Mouse (Mus musculus): ENCODE results near the gene Utp3. TPM values are rescaled to one million over a fixed set of nuclear protein-coding genes. Genes with fewer than 3 reads are reported as not detected.

Gene Utp3
- polyA plus RNA-seq, 1 experiment, result 25.1 TPM

GRCm38 (mm10) chr5:88566034-88566841 lies 12.0 kb downstream of the Utp3 start:
- Histone ChIP-seq H3K4me1 (ENCODE audit: control insufficient read depth, insufficient read depth, low read length) (no peaks in the 10 kb centered on the region; the same call in 1 of the 2 replicates), H3K27ac (ENCODE audit: insufficient read depth, low read length) (no peak overlapping the region)
- no peak for TF ChIP-seq POLR2A (IDR thresholded peaks at IDR 0.05; ENCODE audit: extremely low read depth, insufficient read depth, low read length)
- no peak for TF ChIP-seq CTCF (IDR thresholded peaks at IDR 0.05; ENCODE audit: extremely low read depth, insufficient read depth, low read length)

GRCm38 (mm10) chr5:88569541-88569940 lies 15.3 kb downstream of the Utp3 start:
- H3K27ac ChIP-seq (ENCODE audit: insufficient read depth, low read length), result no peak overlapping the region
- H3K4me3 ChIP-seq (ENCODE audit: insufficient read depth, low read length), result no peak overlapping the region
- H3K4me1 ChIP-seq (ENCODE audit: control insufficient read depth, insufficient read depth, low read length), result no peaks in the 10 kb centered on the region; the same call in 1 of the 2 replicates
- TF ChIP-seq POLR2A (IDR thresholded peaks at IDR 0.05; ENCODE audit: extremely low read depth, insufficient read depth, low read length), result no peak
- TF ChIP-seq CTCF (IDR thresholded peaks at IDR 0.05; ENCODE audit: extremely low read depth, insufficient read depth, low read length), result no peak

More at GRCm38 (mm10) chr5:88566034-88566841, 12.0 kb downstream of the Utp3 start:
- peak overlapping the region; percentile 50 for H3K4me3 ChIP-seq (ENCODE audit: insufficient read depth, low read length)

GRCm38 (mm10) chr5:88574829-88575228 lies 20.6 kb downstream of the Utp3 start:
- TF ChIP-seq POLR2A (IDR thresholded peaks at IDR 0.05; ENCODE audit: extremely low read depth, insufficient read depth, low read length) (no peak), CTCF (IDR thresholded peaks at IDR 0.05; ENCODE audit: extremely low read depth, insufficient read depth, low read length) (no peak)
- Histone ChIP-seq H3K4me1 (ENCODE audit: control insufficient read depth, insufficient read depth, low read length) (no peaks in the 10 kb centered on the region; the same call in 1 of the 2 replicates), H3K27ac (ENCODE audit: insufficient read depth, low read length) (no peak overlapping the region), H3K4me3 (ENCODE audit: insufficient read depth, low read length) (no peak overlapping the region)

GRCm38 (mm10) chr5:88575506-88576338 lies 21.5 kb downstream of the Utp3 start:
- no peak overlapping the region for H3K27ac ChIP-seq (ENCODE audit: insufficient read depth, low read length)
- H3K4me1 ChIP-seq (ENCODE audit: control insufficient read depth, insufficient read depth, low read length), result no peaks in the 10 kb centered on the region; the same call in 1 of the 2 replicates
- H3K4me3 ChIP-seq (ENCODE audit: insufficient read depth, low read length), result no peak overlapping the region
- TF ChIP-seq CTCF (IDR thresholded peaks at IDR 0.05; ENCODE audit: extremely low read depth, insufficient read depth, low read length) (no peak), POLR2A (IDR thresholded peaks at IDR 0.05; ENCODE audit: extremely low read depth, insufficient read depth, low read length) (no peak)

DNA sequence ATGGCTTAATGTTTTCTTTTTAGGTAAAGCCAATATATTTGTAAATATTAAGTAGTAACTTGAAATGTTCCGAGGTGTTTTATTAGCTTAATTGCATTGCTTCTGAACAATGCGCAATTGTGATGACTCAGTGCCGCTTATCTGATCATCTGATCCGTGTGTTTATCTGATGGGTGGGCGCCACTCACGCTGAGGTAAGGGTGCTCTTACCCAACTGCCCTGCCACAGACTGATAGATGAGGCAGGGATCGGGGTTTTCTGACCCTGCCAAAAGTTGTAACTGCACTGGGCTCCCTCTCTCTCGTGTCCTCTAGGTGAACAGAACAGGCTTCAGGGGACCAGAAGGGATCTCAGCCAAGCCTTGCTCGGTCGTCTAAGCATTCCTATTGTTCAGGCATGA lies 26.4 kb downstream of the Utp3 start:
- no peak for TF ChIP-seq CTCF (IDR thresholded peaks at IDR 0.05; ENCODE audit: extremely low read depth, insufficient read depth, low read length)
- no peak for TF ChIP-seq POLR2A (IDR thresholded peaks at IDR 0.05; ENCODE audit: extremely low read depth, insufficient read depth, low read length)
- no peaks in the 10 kb centered on the region; the same call in 1 of the 2 replicates for H3K4me1 ChIP-seq (ENCODE audit: control insufficient read depth, insufficient read depth, low read length)
- no peak overlapping the region for H3K4me3 ChIP-seq (ENCODE audit: insufficient read depth, low read length)
- H3K27ac ChIP-seq (ENCODE audit: insufficient read depth, low read length), result no peak overlapping the region

- H3K4me3 ChIP-seq (ENCODE audit: insufficient read depth, low read length), result no peak overlapping the region
- H3K4me1 ChIP-seq (ENCODE audit: control insufficient read depth, insufficient read depth, low read length), result no peaks in the 10 kb centered on the region
- no peak for TF ChIP-seq POLR2A (IDR thresholded peaks at IDR 0.05; ENCODE audit: extremely low read depth, insufficient read depth, low read length)
- TF ChIP-seq CTCF (IDR thresholded peaks at IDR 0.05; ENCODE audit: extremely low read depth, insufficient read depth, low read length), result no peak
- H3K27ac ChIP-seq (ENCODE audit: insufficient read depth, low read length), result no peak overlapping the region
These were observed 27.1 kb downstream of the Utp3 start for GRCm38 (mm10) chr5:88581343-88581742.

- H3K4me3 ChIP-seq (ENCODE audit: insufficient read depth, low read length), result peak overlapping the region; percentile 73
- H3K27ac ChIP-seq (ENCODE audit: insufficient read depth, low read length), result no peak overlapping the region
- TF ChIP-seq POLR2A (IDR thresholded peaks at IDR 0.05; ENCODE audit: extremely low read depth, insufficient read depth, low read length) (peak; percentile 100), CTCF (IDR thresholded peaks at IDR 0.05; ENCODE audit: extremely low read depth, insufficient read depth, low read length) (no peak)
- H3K4me1 ChIP-seq (ENCODE audit: control insufficient read depth, insufficient read depth, low read length), result peaks cover 3% of the 10 kb centered on the region; the same call in 1 of the 2 replicates
These were observed 29.2 kb downstream of the Utp3 start for GRCm38 (mm10) chr5:88583271-88584031.

DNA sequence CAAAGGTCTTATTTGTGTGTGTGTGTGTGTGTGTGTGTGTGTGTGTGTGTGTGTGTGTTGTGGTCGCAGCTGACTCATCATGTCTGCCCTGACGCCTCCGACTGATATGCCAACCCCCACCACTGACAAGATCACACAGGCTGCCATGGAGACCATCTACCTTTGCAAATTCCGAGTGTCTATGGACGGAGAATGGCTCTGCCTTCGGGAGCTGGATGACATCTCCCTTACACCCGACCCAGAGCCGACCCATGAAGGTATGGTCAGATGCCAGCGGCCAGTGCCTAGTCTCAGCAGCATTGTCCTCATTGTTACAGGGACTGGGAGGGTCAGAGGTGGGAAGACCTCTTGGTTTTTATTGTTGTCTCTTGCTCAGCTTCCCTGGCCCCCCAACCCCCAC lies 29.8 kb downstream of the Utp3 start:
- Histone ChIP-seq H3K4me3 (ENCODE audit: insufficient read depth, low read length) (peak overlapping the region; percentile 73), H3K4me1 (ENCODE audit: control insufficient read depth, insufficient read depth, low read length) (peaks cover 3% of the 10 kb centered on the region; the same call in 1 of the 2 replicates), H3K27ac (ENCODE audit: insufficient read depth, low read length) (peak overlapping the region; percentile 41)
- TF ChIP-seq CTCF (IDR thresholded peaks at IDR 0.05; ENCODE audit: extremely low read depth, insufficient read depth, low read length) (no peak), POLR2A (IDR thresholded peaks at IDR 0.05; ENCODE audit: extremely low read depth, insufficient read depth, low read length) (no peak)

Measured in cortical plate, adult 2 months (tissue).